Mouse (Mus musculus) CH12.LX (cell line): Measurements from ENCODE around the gene Commd7. TPM values are rescaled to one million over a fixed set of nuclear protein-coding genes. Genes with fewer than 3 reads are reported as not detected.
"Not testable (repeated sequence)": the region's sequence is repeated elsewhere in the genome, so short reads cannot be mapped to it uniquely, and the experiment has no call there.

Source experiments
- DNase-seq: peaks from one replicate; pipeline ENCODE4 v3.0.0-alpha.2; 2013; ENCODE audit errors: extremely low read depth
- H3K27ac ChIP-seq: 2 replicates; pipeline ENCODE4 v1.5.1; 2012; ENCODE audit warnings: low read depth, mild to moderate bottlenecking, control low read depth, moderate library complexity; ENCODE audit not compliant: insufficient read depth
- H3K27me3 ChIP-seq: replicated peaks from 2 replicates; pipeline ENCODE3; 2012; ENCODE audit warnings: inconsistent platforms
- H3K36me3 ChIP-seq, 2 experiments: replicated peaks in 1 of 2; 2 replicates each; pipeline versions ENCODE3 to v1.6.1; 2012; ENCODE audit warnings: inconsistent platforms in 1 of 2, low read length in 1 of 2, mild to moderate bottlenecking in 1 of 2, mixed read lengths in 1 of 2, moderate library complexity in 1 of 2; ENCODE audit not compliant: control insufficient read depth in 1 of 2, insufficient read depth in 1 of 2
- H3K4me1 ChIP-seq, 2 experiments: 2 replicates each; pipeline ENCODE4 v1.6.1; 2012; ENCODE audit warnings: inconsistent platforms in 1 of 2, moderate library complexity in 1 of 2; ENCODE audit not compliant: insufficient read depth in 2 of 2, control insufficient read depth in 1 of 2
- H3K4me2 ChIP-seq: 2 replicates; pipeline ENCODE4 v1.6.1; 2012; ENCODE audit warnings: low read depth, mild to moderate bottlenecking, control low read depth; ENCODE audit not compliant: poor library complexity, insufficient read depth, severe bottlenecking
- H3K4me3 ChIP-seq, 3 experiments: fragments of 150-350 bp in 1 of 3; sonication (generic) in 1 of 3; replicated peaks in 1 of 3; 2 replicates each; pipeline versions ENCODE3 to v1.5.1; 2011 to 2012; ENCODE audit warnings: low read depth in 2 of 3, low read length in 2 of 3, mild to moderate bottlenecking in 2 of 3, moderate library complexity in 2 of 3, control low read depth in 1 of 3, improper control_type of control experiment in 1 of 3, inconsistent platforms in 1 of 3, mixed read lengths in 1 of 3; ENCODE audit not compliant: poor library complexity in 1 of 3
- H3K79me2 ChIP-seq: replicated peaks from 2 replicates; pipeline ENCODE4 v1.6.1; 2012; ENCODE audit warnings: mild to moderate bottlenecking, moderate library complexity; ENCODE audit not compliant: control insufficient read depth, poor library complexity, insufficient read depth, severe bottlenecking; ENCODE audit errors: extremely low read depth
- H3K9ac ChIP-seq: 2 replicates; pipeline ENCODE4 v1.6.1; 2012; ENCODE audit warnings: low read depth, mild to moderate bottlenecking, control low read depth, moderate library complexity; ENCODE audit not compliant: insufficient read depth
- H3K9me3 ChIP-seq: replicated peaks from 2 replicates; pipeline ENCODE3; 2012; ENCODE audit warnings: low read length, inconsistent platforms, mixed read lengths
- CHD1 ChIP-seq: IDR thresholded peaks from 2 replicates; pipeline ENCODE4 v1.6.1; 2012; ENCODE audit warnings: low read depth, low read length, improper control_type of control experiment, inconsistent platforms
- CTCF ChIP-seq, 2 experiments: IDR thresholded peaks in 1 of 2; conservative IDR thresholded peaks in 1 of 2; 2 replicates each; pipeline ENCODE4 v1.5.1; 2011 to 2012; ENCODE audit warnings: low read depth in 2 of 2, low read length in 2 of 2, improper control_type of control experiment in 1 of 2, inconsistent platforms in 1 of 2, mild to moderate bottlenecking in 1 of 2, moderate library complexity in 1 of 2
- EP300 ChIP-seq: IDR thresholded peaks from 2 replicates; pipeline ENCODE4 v1.6.1; 2011; ENCODE audit warnings: low read length, improper control_type of control experiment
- ETS1 ChIP-seq: conservative IDR thresholded peaks from 2 replicates; pipeline ENCODE4 v1.6.1; 2012; ENCODE audit warnings: low read depth, mild to moderate bottlenecking, inconsistent platforms, low read length, improper control_type of control experiment, moderate library complexity
- HCFC1 ChIP-seq: IDR thresholded peaks from 2 replicates; pipeline ENCODE4 v1.6.1; 2012; ENCODE audit warnings: low read depth, mild to moderate bottlenecking, inconsistent platforms, low read length, improper control_type of control experiment
- MAZ ChIP-seq: IDR thresholded peaks from 2 replicates; pipeline ENCODE4 v1.6.1; 2012; ENCODE audit warnings: low read depth, mild to moderate bottlenecking, inconsistent platforms, low read length, improper control_type of control experiment, moderate library complexity
- NELFE ChIP-seq: IDR thresholded peaks from 2 replicates; pipeline ENCODE4 v1.6.1; 2011; ENCODE audit warnings: low read depth, low read length, improper control_type of control experiment
- NRF1 ChIP-seq: IDR thresholded peaks from 2 replicates; pipeline ENCODE4 v1.6.1; 2014; ENCODE audit warnings: low read depth, mild to moderate bottlenecking, inconsistent platforms, low read length, improper control_type of control experiment, moderate library complexity
- POLR2A ChIP-seq: IDR thresholded peaks from 2 replicates; pipeline ENCODE4 v1.6.1; 2011; ENCODE audit warnings: low read depth, mild to moderate bottlenecking, improper control_type of control experiment, low read length
- RAD21 ChIP-seq: IDR thresholded peaks from 2 replicates; pipeline ENCODE4 v1.6.1; 2011; ENCODE audit warnings: low read depth, mild to moderate bottlenecking, low read length, improper control_type of control experiment, moderate library complexity
- TBP ChIP-seq: conservative IDR thresholded peaks from 2 replicates; pipeline ENCODE4 v1.6.1; 2011; ENCODE audit warnings: low read depth, low read length, improper control_type of control experiment
- TCF12 ChIP-seq: IDR thresholded peaks from 2 replicates; pipeline ENCODE4 v1.6.1; 2014; ENCODE audit warnings: low read depth, mild to moderate bottlenecking, inconsistent platforms, low read length, improper control_type of control experiment
- USF2 ChIP-seq: conservative IDR thresholded peaks from 2 replicates; pipeline ENCODE4 v1.6.1; 2011; ENCODE audit warnings: low read depth, low read length, improper control_type of control experiment
- ZKSCAN1 ChIP-seq: IDR thresholded peaks from 2 replicates; pipeline ENCODE4 v1.6.1; 2012; ENCODE audit warnings: low read depth, inconsistent platforms, low read length, improper control_type of control experiment, borderline replicate concordance
- ZMIZ1 ChIP-seq: IDR thresholded peaks from 2 replicates; pipeline ENCODE4 v1.6.1; 2012; ENCODE audit warnings: low read depth, mild to moderate bottlenecking, inconsistent platforms, low read length, improper control_type of control experiment
- ZNF384 ChIP-seq: IDR thresholded peaks from 2 replicates; pipeline ENCODE4 v1.6.1; 2012; ENCODE audit warnings: low read depth, low read length, improper control_type of control experiment, inconsistent platforms
- dilution Hi-C: fragments of 300-500 bp; cut with MboI; formaldehyde crosslinking; loops from 2 replicates; pipeline ENCODE4 v1.14.3; 2020; ENCODE audit warnings: low sequenced_read_pairs; ENCODE audit not compliant: extremely low pct_unique_long_range_greater_than_20kb, extremely low pct_ligation_motif_present
- in situ Hi-C: fragments of 300-500 bp; cut with MboI; formaldehyde crosslinking; loops from 3 replicates; pipeline ENCODE4 v1.14.3; 2019; ENCODE audit warnings: low sequenced_read_pairs, low pct_ligation_motif_present, low pct_unique_long_range_greater_than_20kb, mixed read lengths
- polyA plus RNA-seq: library from polyadenylated mRNA; unstranded; fragments of >175 nt; gene quantifications from 2 replicates; pipeline ENCODE4 v1.2.1, GENCODE M21; 2012; ENCODE audit warnings: low read depth; ENCODE audit not compliant: insufficient read length
- total RNA-seq, 2 experiments: library from RNA; depleted of rRNA; stranded (reverse); fragments of 300-350 nt in 1 of 2; fragments of >200 nt in 1 of 2; gene quantifications; 2 replicates each; pipeline ENCODE4 v1.2.3; 2012 to 2014

Gene Commd7
- total and polyA plus RNA-seq, 3 experiments, result 18.9 to 34.7 (median 28.4) TPM

GRCm38 (mm10) chr2:153676944-153677343 lies 44.4 kb upstream of the Commd7 start:
- Histone ChIP-seq H3K4me3 (no peak overlapping the region), H3K27ac (no peak overlapping the region), H3K9ac (no peak overlapping the region), H3K36me3 (peaks cover 6 to 44% of the 10 kb centered on the region in 2 experiments), H3K79me2 (no peaks in the 10 kb centered on the region), H3K4me1 (no peaks in the 10 kb centered on the region), H3K27me3 (no peaks in the 10 kb centered on the region)
- in situ Hi-C loops, result no loop called here
- TF ChIP-seq ZKSCAN1, result no peak
- no peak for TF ChIP-seq TBP
- no peak for TF ChIP-seq NRF1
- TF ChIP-seq ZNF384, result no peak
- no peak for TF ChIP-seq RAD21
- TF ChIP-seq MAZ, result no peak
- TF ChIP-seq USF2, result no peak
- TF ChIP-seq HCFC1, result no peak
- no peak for TF ChIP-seq ETS1
- TF ChIP-seq CHD1, result no peak
- no peak for TF ChIP-seq EP300
- TF ChIP-seq, all 38 proteins: peak for 0
- Histone ChIP-seq H3K4me2 (no peak overlapping the region), H3K9me3 (no peaks in the 10 kb centered on the region)
- dilution Hi-C loops, result no loop called here
- DNase-seq, result no peak

GRCm38 (mm10) chr2:153675364-153675763 lies 42.8 kb upstream of the Commd7 start:
- DNase-seq, H3K4me2 ChIP-seq, H3K79me2 ChIP-seq, H3K9ac ChIP-seq, H3K27me3 ChIP-seq, H3K9me3 ChIP-seq, H3K4me3 ChIP-seq, in situ Hi-C loops, H3K4me1 ChIP-seq, dilution Hi-C loops, H3K27ac ChIP-seq: not testable (repeated sequence)
- peaks cover 6 to 45% of the 10 kb centered on the region in 2 experiments for H3K36me3 ChIP-seq

GRCm38 (mm10) chr2:153672619-153673018 lies 40.0 kb upstream of the Commd7 start:
- Histone ChIP-seq H3K9me3 (no peaks in the 10 kb centered on the region), H3K36me3 (peaks cover 6 to 47% of the 10 kb centered on the region in 2 experiments), H3K9ac (no peak overlapping the region), H3K4me1 (no peaks in the 10 kb centered on the region), H3K27me3 (no peaks in the 10 kb centered on the region), H3K27ac (no peak overlapping the region), H3K79me2 (no peaks in the 10 kb centered on the region), H3K4me3 (no peak overlapping the region), H3K4me2 (no peak overlapping the region)
- dilution Hi-C loops (no loop called here), in situ Hi-C loops (no loop called here)
- no peak for TF ChIP-seq POLR2A
- no peak for TF ChIP-seq NRF1
- TF ChIP-seq CTCF (conservative IDR thresholded peaks at IDR 0.05 in 1 of 2, IDR thresholded peaks at IDR 0.05 in 1 of 2; ENCODE audit: low read depth in 2 of 2, low read length in 2 of 2), result peak in 1 of 2 experiments; percentile 30; a peak in 1 of 4 replicates
- no peak for TF ChIP-seq TCF12
- no peak for TF ChIP-seq NELFE
- no peak for TF ChIP-seq MAZ
- TF ChIP-seq ZMIZ1, result no peak
- DNase-seq, result peak; percentile 7
